27 mouse cellular contexts compared by ENCODE assay signal in genomic region chr6:128525801-128526200, GRCm38 (mm10). TPM values are rescaled to one million over a fixed set of nuclear protein-coding genes. Genes with fewer than 3 reads are reported as not detected.
"Had no signal": no experiment of that assay in that cellular context is flagged by ENCODE, and none has a peak within 500 bp of the region (broad histone marks: within the 10 kb centered on the region; RNA-seq: fewer than 3 reads in every experiment).

No protein-coding gene starts in this region.

- DNase-seq: kidney, adult 18-20 months; kidney, postnatal 25 days; layer of hippocampus, adult 9-11 months; lung, adult 18-20 months; lung, postnatal 10 days; lung, postnatal 36 days; midbrain, embryonic 14.5 days; thymus, adult 2 months; thymus, postnatal 14 days; thymus, postnatal 4 days had no signal

- H3K4me1 ChIP-seq: limb, embryonic 10.5 days; limb, embryonic 13.5 days; lung, embryonic 15.5 days; megakaryocyte, embryonic 14.5 days; midbrain, embryonic 10.5 days had no signal

- H3K27me3 ChIP-seq: limb, embryonic 13.5 days; lung, embryonic 15.5 days; megakaryocyte, embryonic 14.5 days had no signal

- H3K27ac ChIP-seq: hindbrain, postnatal 0 days; kidney, postnatal 0 days; layer of hippocampus, adult 2 months; limb, embryonic 10.5 days; limb, embryonic 13.5 days; lung, embryonic 15.5 days; midbrain, embryonic 10.5 days had no signal

- H3K4me3 ChIP-seq: layer of hippocampus, adult 2 months; limb, embryonic 10.5 days; limb, embryonic 13.5 days; lung, embryonic 15.5 days; megakaryocyte, embryonic 14.5 days; midbrain, embryonic 10.5 days had no signal

- H3K9me3 ChIP-seq: limb, embryonic 10.5 days; midbrain, embryonic 10.5 days had no signal

- H3K9ac ChIP-seq: limb, embryonic 13.5 days; lung, embryonic 15.5 days had no signal

- ATAC-seq: hindbrain, postnatal 0 days; inflammation-experienced regulatory T-cells, adult 6 months; intestine, embryonic 16.5 days had no signal

- H3K4me2 ChIP-seq: limb, embryonic 13.5 days; lung, embryonic 15.5 days had no signal

- H3K36me3 ChIP-seq: limb, embryonic 10.5 days; limb, embryonic 13.5 days; lung, embryonic 15.5 days; midbrain, embryonic 10.5 days had no signal

RNA-seq across cellular contexts. Expression of gene Pzp, which starts 0.7 kb away (rescaled TPM):
- total RNA-seq: hindbrain, postnatal 0 days; layer of hippocampus, adult 2 months; layer of hippocampus, postnatal 25 days; left cerebral cortex, adult 18-20 months; left cerebral cortex, postnatal 25 days; midbrain, postnatal 0 days had no signal
- polyA plus RNA-seq: inflammation-experienced regulatory T-cells, adult 6 months; limb, embryonic 13.5 days; midbrain, embryonic 10.5 days; midbrain, postnatal 0 days; neural tube, embryonic 11.5 days; small intestine, adult 2 months had no signal

RNA-seq across cellular contexts. Expression of gene A2ml1, which starts 55.6 kb away (rescaled TPM):
- polyA plus RNA-seq: inflammation-experienced regulatory T-cells, adult 6 months; limb, embryonic 13.5 days; midbrain, embryonic 10.5 days; neural tube, embryonic 11.5 days; spleen, adult 2 months had no signal
